Mouse (Mus musculus): ENCODE data around the gene Wdr45.

DNA sequence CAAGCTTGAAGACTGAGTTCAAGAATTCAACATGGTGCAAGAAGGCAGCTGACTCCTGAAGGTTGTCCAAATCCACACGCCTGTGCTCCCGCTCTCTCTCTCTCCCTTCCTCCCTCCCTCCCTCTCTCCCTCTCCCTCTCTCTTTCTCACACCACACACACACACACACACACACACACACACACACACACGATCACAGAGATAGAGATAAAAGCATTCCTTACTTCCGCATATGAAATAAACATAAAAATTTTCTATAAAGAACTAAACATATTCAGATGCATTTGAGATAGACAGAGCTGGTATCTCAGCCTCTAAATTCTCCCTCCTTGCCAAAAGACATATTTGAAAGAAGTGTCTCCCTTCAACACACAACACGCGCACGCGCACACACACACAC lies 31.3 kb downstream of the Wdr45 start:
- TF ChIP-seq GATA1 (IDR thresholded peaks at IDR 0.05; ENCODE audit: borderline replicate concordance, low read length) (no peak), FLI1 (IDR thresholded peaks at IDR 0.05; ENCODE audit: low read length) (no peak)
